Mouse (Mus musculus) kidney, postnatal 4 days (tissue): ENCODE measurements at regions not wholly inside any gene's neighbourhood (a gene's known extent, or its start where the extent isn't known, plus 50 kb on each side); places are given as distances from the start of the nearest gene placed in this dataset.

Experiments
- DNase-seq, 2 experiments: peaks; one replicate each; pipeline ENCODE4 v3.0.0; 2021; ENCODE audit warnings: mixed read lengths in 2 of 2

- no peak for DNase-seq
These were observed 64.8 kb downstream of the Dll1 start for GRCm38 (mm10) chr17:15311822-15312221.

- DNase-seq = no peak
These were observed 66.2 kb downstream of the Dll1 start for GRCm38 (mm10) chr17:15310465-15310864.

- no peak for DNase-seq
These were observed 74.6 kb downstream of the Dll1 start for GRCm38 (mm10) chr17:15302110-15302509.

- no peak for DNase-seq
These were observed 76.8 kb downstream of the Dll1 start for GRCm38 (mm10) chr17:15299743-15300371.

GRCm38 (mm10) chr17:15294165-15294585 is 82.5 kb downstream of the Dll1 start:
- DNase-seq = no peak

GRCm38 (mm10) chr17:15292490-15293070 is 84.1 kb downstream of the Dll1 start:
- no peak for DNase-seq

- no peak for DNase-seq
These were observed 85.0 kb downstream of the Dll1 start for GRCm38 (mm10) chr17:15291626-15292025.

- no peak for DNase-seq
These were observed 86.3 kb downstream of the Dll1 start for GRCm38 (mm10) chr17:15290326-15290725.

- DNase-seq = no peak
These were observed 87.6 kb downstream of the Dll1 start for GRCm38 (mm10) chr17:15289062-15289461.

GRCm38 (mm10) chr17:15288640-15289039 is 88.0 kb downstream of the Dll1 start:
- no peak for DNase-seq

- no peak for DNase-seq
These were observed 90.1 kb downstream of the Dll1 start for GRCm38 (mm10) chr17:15286596-15286995.

GRCm38 (mm10) chr17:15285399-15286043 is 91.2 kb downstream of the Dll1 start:
- DNase-seq = peak; percentile 84 to 92

GRCm38 (mm10) chr17:15269905-15270304 is 106.8 kb downstream of the Dll1 start:
- DNase-seq = no peak

GRCm38 (mm10) chr17:15269056-15269612 is 107.5 kb downstream of the Dll1 start:
- peak; percentile 46 to 67 for DNase-seq

- no peak for DNase-seq
These were observed 109.0 kb downstream of the Dll1 start for GRCm38 (mm10) chr17:15267721-15268120.

- peak; percentile 18 to 37 for DNase-seq
These were observed 117.1 kb downstream of the Dll1 start for GRCm38 (mm10) chr17:15259427-15260101.

GRCm38 (mm10) chr17:15255874-15256273 is 120.8 kb downstream of the Dll1 start:
- no peak for DNase-seq

GRCm38 (mm10) chr17:15253785-15254184 is 122.9 kb downstream of the Dll1 start:
- DNase-seq = no peak

GRCm38 (mm10) chr17:15253271-15253670 is 123.4 kb downstream of the Dll1 start:
- DNase-seq = no peak

GRCm38 (mm10) chr17:15252187-15252586 is 124.5 kb downstream of the Dll1 start:
- DNase-seq = no peak

GRCm38 (mm10) chr17:15251641-15252040 is 125.0 kb downstream of the Dll1 start:
- DNase-seq = no peak

GRCm38 (mm10) chr17:15248417-15248791 is 128.3 kb downstream of the Dll1 start:
- peak in 1 of 2 experiments; percentile 6 for DNase-seq
